Mouse (Mus musculus): ENCODE measurements around the gene Pde4c.
A peak's percentile ranks its signal among the peaks of the same experiment; 100 is the strongest.

DNA sequence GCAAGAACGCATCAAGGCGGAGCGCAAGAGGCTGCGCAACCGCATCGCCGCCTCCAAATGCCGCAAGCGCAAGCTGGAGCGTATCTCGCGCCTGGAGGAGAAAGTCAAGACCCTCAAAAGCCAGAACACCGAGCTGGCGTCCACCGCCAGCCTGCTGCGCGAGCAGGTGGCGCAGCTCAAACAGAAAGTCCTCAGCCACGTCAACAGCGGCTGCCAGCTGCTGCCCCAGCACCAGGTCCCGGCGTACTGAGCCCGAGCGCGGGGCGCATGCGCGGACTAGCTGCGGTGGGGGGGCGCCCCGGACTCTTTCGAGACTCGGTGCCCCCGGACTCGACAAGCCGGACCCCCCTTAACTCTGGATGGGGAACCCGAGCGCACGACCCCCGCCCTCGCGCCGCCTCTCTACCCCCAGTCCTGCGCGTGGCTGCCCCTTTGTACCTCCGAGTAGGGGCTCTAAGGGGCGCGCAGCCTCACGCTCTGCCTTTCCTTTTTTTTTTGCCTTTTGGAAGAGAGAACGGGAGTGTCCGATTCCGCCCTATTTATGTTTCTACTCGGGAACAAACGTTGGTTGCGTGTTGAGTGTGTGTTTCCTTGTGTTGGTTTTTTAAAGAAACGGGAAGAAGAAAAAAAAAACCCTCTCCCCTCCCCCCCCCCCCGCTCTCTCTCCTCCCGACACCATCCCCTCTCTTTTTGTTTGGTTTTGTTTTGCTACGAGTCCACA lies 23.5 kb upstream of the Pde4c start:
- peak; percentile 96 for TF ChIP-seq POLR2A (IDR thresholded peaks at IDR 0.05; ENCODE audit: borderline replicate concordance, extremely low read depth, low read depth, low read length)
- TF ChIP-seq CTCF (IDR thresholded peaks at IDR 0.05; ENCODE audit: insufficient read depth, low read length) = no peak

Measured in lung, adult 2 months (tissue).